Comparison of ENCODE assay signal across 9 mouse cellular contexts in genomic region chr6:113392015-113392386, GRCm38 (mm10). TPM values are rescaled to one million over a fixed set of nuclear protein-coding genes. Genes with fewer than 3 reads are reported as not detected.
DNase-seq lines count a peak whose midpoint lies in the region; ATAC-seq and TF ChIP-seq lines count a peak whose summit lies in the region.
"Had no signal": no experiment of that assay in that cellular context is flagged by ENCODE, and none has a peak within 500 bp of the region (broad histone marks: within the 10 kb centered on the region; RNA-seq: fewer than 3 reads in every experiment).

No protein-coding gene starts in this region.

- peaks cover 2% of the 10 kb centered on the region for H3K36me3 ChIP-seq in testis, adult 2 months (ENCODE audit: control insufficient read depth, insufficient read depth, low read length)
- H3K36me3 ChIP-seq in liver, embryonic 14.5 days (replicated peaks; ENCODE audit: control insufficient read depth, insufficient read depth, low read depth): peaks cover 34% of the 10 kb centered on the region
- peaks cover 25% of the 10 kb centered on the region for H3K36me3 ChIP-seq in stomach, postnatal 0 days (ENCODE audit: control insufficient read depth, insufficient read depth, low read length)

- H3K4me1 ChIP-seq in testis, adult 2 months (ENCODE audit: control insufficient read depth, insufficient read depth, low read length): peaks cover 9% of the 10 kb centered on the region
- 0 out of 4 replicates have a peak, but pooled peaks cover 0 to 2% of the 10 kb centered on the region in 2 experiments for H3K4me1 ChIP-seq in liver, embryonic 14.5 days (replicated peaks; ENCODE audit: control insufficient read depth in 2 of 2, insufficient read depth in 2 of 2, low read length in 1 of 2)
- peaks cover 3% of the 10 kb centered on the region; the same call in 1 of the 2 replicates for H3K4me1 ChIP-seq in stomach, postnatal 0 days (replicated peaks; ENCODE audit: control insufficient read depth, insufficient read depth)

- no peak for DNase-seq in gastrocnemius, adult 2 months
- DNase-seq in gastrocnemius, postnatal 4 days (ENCODE audit: low spot score in 2 of 2): no peak
- no peak for DNase-seq in testis, postnatal 14 days (ENCODE audit: low spot score)
- no peak for DNase-seq in liver, embryonic 14.5 days (ENCODE audit: low read depth in 3 of 3, low spot score in 3 of 3)
- no peak for DNase-seq in stomach, postnatal 0 days (ENCODE audit: low spot score)
- no peak for DNase-seq in ovary, postnatal 10 days (ENCODE audit: low spot score)
- DNase-seq in right cerebral cortex, postnatal 4 days: no peak
- DNase-seq: thymus, adult 18-20 months had no signal

- H3K27me3 ChIP-seq in testis, adult 2 months (ENCODE audit: control insufficient read depth, insufficient read depth, low read length): no peaks in the 10 kb centered on the region
- H3K27me3 ChIP-seq in liver, embryonic 14.5 days (ENCODE audit: control insufficient read depth, insufficient read depth, low read length): peaks cover 6% of the 10 kb centered on the region
- H3K27me3 ChIP-seq in stomach, postnatal 0 days (ENCODE audit: control insufficient read depth, insufficient read depth, low read length): no peaks in the 10 kb centered on the region

- intact Hi-C loops in gastrocnemius, adult 2 months (cut with DNase I): no loop called here

- peak overlapping the region; percentile 58 for H3K4me2 ChIP-seq in liver, embryonic 14.5 days (ENCODE audit: low read depth)
- H3K4me2 ChIP-seq in stomach, postnatal 0 days (replicated peaks; ENCODE audit: low read depth): peak overlapping the region; percentile 86

- H3K4me3 ChIP-seq in gastrocnemius, adult 2 months: peak overlapping the region; percentile 75
- peak overlapping the region; percentile 89 for H3K4me3 ChIP-seq in testis, adult 2 months (ENCODE audit: control insufficient read depth, low read depth, low read length)
- H3K4me3 ChIP-seq in liver, embryonic 14.5 days (ENCODE audit: insufficient read depth in 1 of 2, low read depth in 2 of 2, low read length in 2 of 2): peak overlapping the region in 1 of 2 experiments; percentile 30; a peak in 2 of 4 replicates
- H3K4me3 ChIP-seq in stomach, postnatal 0 days (ENCODE audit: low read depth, low read length): peak overlapping the region; percentile 46

- no peak for TF ChIP-seq POLR2A in testis, adult 2 months (IDR thresholded peaks at IDR 0.05; ENCODE audit: control insufficient read depth, low read depth, low read length)

- TF ChIP-seq EP300 in liver, embryonic 14.5 days (IDR thresholded peaks at IDR 0.05; ENCODE audit: low read depth): no peak
- no peak for TF ChIP-seq EP300 in stomach, postnatal 0 days (optimal IDR thresholded peaks at IDR 0.05)

- 15% methylated on average over 10 of the region's 10 CpGs for WGBS in liver, embryonic 14.5 days (ENCODE audit: insufficient replicate concordance)
- WGBS in stomach, postnatal 0 days: 25% methylated on average over 10 of the region's 10 CpGs

- no peak overlapping the region for H3K9ac ChIP-seq in liver, embryonic 14.5 days (replicated peaks)
- H3K9ac ChIP-seq in stomach, postnatal 0 days (ENCODE audit: low read length): peak overlapping the region; percentile 61

- no peaks in the 10 kb centered on the region for H3K9me3 ChIP-seq in liver, embryonic 14.5 days (ENCODE audit: control insufficient read depth, low read length)
- H3K9me3 ChIP-seq in stomach, postnatal 0 days (ENCODE audit: control insufficient read depth, low read length): no peaks in the 10 kb centered on the region

- no peak for TF ChIP-seq CTCF in gastrocnemius, adult 2 months (IDR thresholded peaks at IDR 0.05)
- no peak for TF ChIP-seq CTCF in testis, adult 2 months (IDR thresholded peaks at IDR 0.05; ENCODE audit: control insufficient read depth, insufficient read depth, insufficient replicate concordance, low read depth, low read length)
- TF ChIP-seq CTCF in liver, embryonic 14.5 days (IDR thresholded peaks at IDR 0.05; ENCODE audit: low read depth): no peak
- TF ChIP-seq CTCF in stomach, postnatal 0 days (IDR thresholded peaks at IDR 0.05; ENCODE audit: low read depth): no peak

- peak; percentile 21; the same call in 1 of the 2 replicates for ATAC-seq in liver, embryonic 14.5 days (ENCODE audit: insufficient read depth)
- ATAC-seq in stomach, postnatal 0 days (ENCODE audit: low FRiP score, low TSS enrichment): no peak

- H3K27ac ChIP-seq in gastrocnemius, adult 2 months: peak overlapping the region; percentile 64
- H3K27ac ChIP-seq in testis, adult 2 months (ENCODE audit: control insufficient read depth, insufficient read depth, low read depth, low read length): no peak overlapping the region
- no peak overlapping the region for H3K27ac ChIP-seq in liver, embryonic 14.5 days
- no peak overlapping the region for H3K27ac ChIP-seq in stomach, postnatal 0 days (replicated peaks)

RNA-seq across cellular contexts. Expression of gene Ttll3, which starts 2.9 kb away (rescaled TPM):
- total RNA-seq in gastrocnemius, adult 2 months (2021): 1 to 10 TPM in 1 of 2 experiments, under 1 TPM in 1; 0.48 to 1.3 TPM
- total RNA-seq in gastrocnemius, postnatal 4 days (2021): 1 to 10 TPM; 3.4 to 4.6 TPM
- 133 and 137 TPM in 2 replicates for polyA plus RNA-seq in testis, adult 2 months (2012; rRNA removed)
- 1.6 and 2.3 TPM in 2 replicates for polyA plus RNA-seq in liver, embryonic 14.5 days (2012; rRNA removed)
- polyA plus RNA-seq in liver, embryonic 14.5 days (2014; fragmentation: Nextera tagmentation; extraction: Ambion mirVana): 0.41 and 0.44 TPM in 2 replicates
- 1.2 TPM in 2 replicates for polyA plus RNA-seq in stomach, postnatal 0 days (2015; fragmentation: Nextera tagmentation; extraction: Ambion mirVana)

RNA-seq across cellular contexts. Expression of gene Arpc4, which starts 14.1 kb away (rescaled TPM):
- 10 to 100 TPM; 47.4 to 53.4 TPM for total RNA-seq in gastrocnemius, adult 2 months (2021)
- total RNA-seq in gastrocnemius, postnatal 4 days (2021): 100 to 1,000 TPM; 130 to 134 TPM
- 14.4 and 15.3 TPM in 2 replicates for polyA plus RNA-seq in testis, adult 2 months (2012; rRNA removed)
- 37.2 and 43.7 TPM in 2 replicates for polyA plus RNA-seq in liver, embryonic 14.5 days (2012; rRNA removed)
- 102 and 103 TPM in 2 replicates for polyA plus RNA-seq in liver, embryonic 14.5 days (2014; fragmentation: Nextera tagmentation; extraction: Ambion mirVana)
- 314 and 317 TPM in 2 replicates for polyA plus RNA-seq in stomach, postnatal 0 days (2015; fragmentation: Nextera tagmentation; extraction: Ambion mirVana)

RNA-seq across cellular contexts. Expression of gene Tada3, which starts 14.3 kb away (rescaled TPM):
- total RNA-seq in gastrocnemius, adult 2 months (2021): 10 to 100 TPM; 14.1 to 15.5 TPM
- 10 to 100 TPM; 30.0 to 32.3 TPM for total RNA-seq in gastrocnemius, postnatal 4 days (2021)
- polyA plus RNA-seq in testis, adult 2 months (2012; rRNA removed): 42.3 and 50.3 TPM in 2 replicates
- 10.3 and 15.1 TPM in 2 replicates for polyA plus RNA-seq in liver, embryonic 14.5 days (2012; rRNA removed)
- polyA plus RNA-seq in liver, embryonic 14.5 days (2014; fragmentation: Nextera tagmentation; extraction: Ambion mirVana): 15.6 and 18.7 TPM in 2 replicates
- 21.3 and 23.8 TPM in 2 replicates for polyA plus RNA-seq in stomach, postnatal 0 days (2015; fragmentation: Nextera tagmentation; extraction: Ambion mirVana)

RNA-seq across cellular contexts. Expression of gene Rpusd3, which starts 27.1 kb away (rescaled TPM):
- total RNA-seq in gastrocnemius, adult 2 months (2021): 1 to 10 TPM; 7.7 to 8.3 TPM
- total RNA-seq in gastrocnemius, postnatal 4 days (2021): 10 to 100 TPM; 12.0 to 12.2 TPM
- 28.3 and 32.4 TPM in 2 replicates for polyA plus RNA-seq in testis, adult 2 months (2012; rRNA removed)
- polyA plus RNA-seq in liver, embryonic 14.5 days (2012; rRNA removed): 8.1 and 12.8 TPM in 2 replicates
- 8.6 and 11.0 TPM in 2 replicates for polyA plus RNA-seq in liver, embryonic 14.5 days (2014; fragmentation: Nextera tagmentation; extraction: Ambion mirVana)
- 11.8 and 12.9 TPM in 2 replicates for polyA plus RNA-seq in stomach, postnatal 0 days (2015; fragmentation: Nextera tagmentation; extraction: Ambion mirVana)

RNA-seq across cellular contexts. Expression of gene Cidec, which starts 43.6 kb away (rescaled TPM):
- total RNA-seq in gastrocnemius, adult 2 months (2021): 1 to 10 TPM in 1 of 2 experiments, under 1 TPM in 1; 0.97 to 5.0 TPM
- total RNA-seq in gastrocnemius, postnatal 4 days (2021): 10 to 100 TPM; 12.4 to 25.1 TPM
- polyA plus RNA-seq in testis, adult 2 months (2012; rRNA removed): 1.7 and 5.7 TPM in 2 replicates
- 0.02 TPM in 2 replicates for polyA plus RNA-seq in liver, embryonic 14.5 days (2012; rRNA removed)
- polyA plus RNA-seq in liver, embryonic 14.5 days (2014; fragmentation: Nextera tagmentation; extraction: Ambion mirVana): 0.13 TPM in 1 of 2 replicates, not detected in the other
- 31.0 and 31.2 TPM in 2 replicates for polyA plus RNA-seq in stomach, postnatal 0 days (2015; fragmentation: Nextera tagmentation; extraction: Ambion mirVana)

Comparison
In these comparisons a context has a peak if more than half of its experiments do, and no peak if none do; other contexts are left out.
1. RNA of gene Ttll3, which starts 2.9 kb away (polyA plus RNA-seq): 133 to 137 TPM in testis, adult 2 months; 0.41 to 2.3 TPM in liver, embryonic 14.5 days and 1.2 TPM in stomach, postnatal 0 days; every median in the first group is over 10 times any median in the second.